Mouse (Mus musculus) bone marrow macrophage, adult 2 months (primary cell): ENCODE measurements around the gene Plau. TPM values are rescaled to one million over a fixed set of nuclear protein-coding genes. Genes with fewer than 3 reads are reported as not detected.

Source experiments
- H3K27ac ChIP-seq: 2 replicates; pipeline ENCODE4 v1.5.1; 2012; ENCODE audit warnings: low read depth, low read length; ENCODE audit not compliant: insufficient read depth
- H3K4me1 ChIP-seq: 2 replicates; pipeline ENCODE4 v1.6.1; 2012; ENCODE audit warnings: low read length; ENCODE audit not compliant: control insufficient read depth, insufficient read depth
- H3K4me3 ChIP-seq: 2 replicates; pipeline ENCODE4 v1.5.1; 2012; ENCODE audit warnings: mild to moderate bottlenecking, low read length, moderate library complexity; ENCODE audit not compliant: insufficient read depth
- CTCF ChIP-seq: IDR thresholded peaks from 2 replicates; pipeline ENCODE4 v1.5.1; 2012; ENCODE audit warnings: low read depth, mild to moderate bottlenecking, low read length, moderate library complexity
- POLR2A ChIP-seq: IDR thresholded peaks from 2 replicates; pipeline ENCODE4 v1.6.1; 2012; ENCODE audit warnings: mild to moderate bottlenecking, low read depth, low read length, borderline replicate concordance
- polyA plus RNA-seq: library from polyadenylated mRNA; stranded (reverse); fragments of >200 nt; gene quantifications from 2 replicates; pipeline ENCODE4 v1.2.4, GENCODE M21; 2012; ENCODE audit not compliant: missing spikeins, insufficient read depth, insufficient read length

Plau gene
- polyA plus RNA-seq, 1 experiment: 16.7 TPM

DNA sequence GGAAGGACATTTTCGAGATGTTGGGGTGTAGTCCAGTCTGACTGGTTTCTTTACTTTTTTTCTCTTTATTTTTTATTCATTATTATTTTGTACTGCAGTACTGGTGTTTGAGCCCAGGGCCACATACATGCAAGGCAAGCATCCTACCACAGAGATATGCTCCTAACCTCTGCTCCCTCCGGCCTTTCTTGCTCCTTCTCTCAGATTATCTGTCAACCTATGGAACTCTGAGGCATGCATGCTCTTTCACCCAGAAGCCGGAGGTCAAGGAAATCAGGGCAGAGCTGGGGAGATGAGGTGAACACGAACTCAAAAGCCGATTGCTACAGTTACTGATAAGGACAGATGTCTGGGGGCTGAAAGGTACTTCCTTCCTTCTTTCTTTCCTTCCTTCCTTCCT, 32.0 kb upstream of the Plau start:
- TF ChIP-seq CTCF: no peak
- peaks cover 41% of the 10 kb centered on the region for H3K4me1 ChIP-seq
- H3K27ac ChIP-seq: 0 out of 2 replicates have a peak overlapping the region, but pooled peaks have one; percentile 4
- H3K4me3 ChIP-seq: no peak overlapping the region

DNA sequence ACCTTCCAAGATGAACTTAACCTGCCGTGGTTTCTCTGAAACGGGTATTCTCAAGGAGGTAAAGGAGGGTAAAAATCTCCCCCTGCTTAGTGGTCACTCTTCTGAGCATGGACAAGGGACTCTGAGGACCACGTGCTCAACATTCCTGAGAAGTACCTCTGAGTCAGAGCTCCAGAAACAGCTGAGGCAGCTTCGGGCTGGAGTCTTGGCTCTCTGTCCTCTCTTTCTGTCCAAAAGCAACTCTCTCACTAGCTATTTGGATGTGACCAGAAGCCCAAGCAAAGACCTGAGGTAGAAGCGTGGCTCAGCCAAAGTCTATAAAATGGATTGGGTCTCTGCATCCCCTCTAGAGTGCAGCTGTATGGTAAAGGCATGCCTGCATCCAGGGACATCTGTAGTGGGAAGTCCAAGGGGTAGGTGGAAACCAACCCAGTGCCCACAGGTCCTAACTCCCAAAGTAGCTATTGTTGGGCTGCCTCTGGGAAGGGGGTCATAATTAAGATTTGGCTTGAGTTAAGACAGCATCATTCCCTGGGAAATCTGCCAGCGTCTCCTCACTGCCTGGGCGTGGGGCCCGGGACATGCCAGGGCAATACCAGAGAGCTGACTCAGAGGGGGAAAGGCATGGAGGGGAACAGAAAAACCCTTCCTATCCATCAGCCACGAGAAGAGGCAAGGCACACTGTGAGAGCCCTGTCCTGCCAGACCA, 31.3 kb upstream of the Plau start:
- Histone ChIP-seq H3K4me3 (no peak overlapping the region), H3K4me1 (peaks cover 47% of the 10 kb centered on the region), H3K27ac (peak overlapping the region; percentile 41)
- TF ChIP-seq POLR2A: no peak
- no peak for TF ChIP-seq CTCF

- Histone ChIP-seq H3K4me1 (peaks cover 58% of the 10 kb centered on the region), H3K27ac (no peak overlapping the region), H3K4me3 (no peak overlapping the region)
- TF ChIP-seq POLR2A (no peak), CTCF (no peak)
Measured at GRCm38 (mm10) chr14:20806116-20806840, 30.2 kb upstream of the Plau start.

DNA sequence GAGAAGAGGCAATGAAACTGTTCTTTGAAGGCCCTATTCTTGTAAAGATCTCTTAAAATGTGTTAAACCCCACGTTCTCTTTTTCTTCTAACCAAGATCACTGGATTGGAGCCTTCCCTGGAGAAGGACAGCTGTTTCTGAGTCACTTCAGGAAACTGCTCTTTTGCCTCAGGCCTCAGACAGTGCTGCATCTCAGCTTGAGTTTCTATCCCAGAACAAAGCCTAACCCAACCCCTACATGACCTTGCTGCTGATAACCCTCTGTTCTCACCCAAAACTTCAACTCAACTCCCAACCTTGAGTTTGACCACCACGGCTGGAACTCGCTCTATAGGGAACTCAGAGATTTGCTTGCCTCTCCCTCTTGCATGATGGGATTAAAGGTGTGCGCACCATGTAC, 27.1 kb upstream of the Plau start:
- Histone ChIP-seq H3K4me1 (peaks cover 63% of the 10 kb centered on the region), H3K27ac (peak overlapping the region; percentile 59), H3K4me3 (no peak overlapping the region)
- TF ChIP-seq CTCF (no peak), POLR2A (no peak)

DNA sequence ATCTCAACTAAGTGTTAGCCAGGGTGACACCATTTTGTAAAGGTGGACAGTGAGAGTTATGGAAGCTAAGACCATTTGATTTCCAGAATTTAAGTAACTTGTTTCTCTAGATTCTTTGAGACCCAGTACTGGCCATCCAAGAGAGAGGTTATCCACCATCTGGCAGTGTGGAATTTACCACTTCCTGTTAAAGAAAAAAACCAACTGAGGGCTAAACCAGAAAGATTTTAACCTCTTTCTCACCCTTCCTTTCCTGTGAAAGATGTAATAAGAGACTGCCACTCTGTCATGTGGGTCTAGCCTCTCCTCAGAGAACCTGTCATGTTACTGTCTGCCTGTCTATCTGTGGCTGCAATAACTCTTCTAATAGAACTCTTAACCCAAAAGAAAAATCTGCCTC, 26.6 kb upstream of the Plau start:
- H3K4me3 ChIP-seq: no peak overlapping the region
- TF ChIP-seq POLR2A (no peak), CTCF (no peak)
- peaks cover 60% of the 10 kb centered on the region for H3K4me1 ChIP-seq
- H3K27ac ChIP-seq: peak overlapping the region; percentile 59

DNA sequence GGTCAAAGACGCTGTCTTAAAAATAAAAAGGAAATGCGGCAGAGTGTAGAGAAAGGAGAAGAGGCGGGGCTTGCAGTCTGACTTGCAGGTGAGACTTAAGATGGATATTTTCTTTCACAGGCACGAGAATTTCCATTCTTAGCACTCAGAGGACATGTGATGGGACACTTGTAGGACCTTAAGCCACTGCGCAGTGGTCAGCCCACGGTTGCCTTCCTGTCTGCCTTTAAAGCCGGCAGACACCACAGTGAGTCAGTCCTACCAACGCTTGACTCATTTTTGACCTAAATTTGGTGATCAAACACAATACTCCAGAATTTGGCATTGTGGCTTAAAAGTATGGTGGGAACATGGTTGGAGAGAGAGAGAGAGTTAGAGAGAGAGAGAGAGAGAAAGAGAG, 25.2 kb upstream of the Plau start:
- no peak overlapping the region for H3K4me3 ChIP-seq
- H3K4me1 ChIP-seq: peaks cover 46% of the 10 kb centered on the region
- no peak for TF ChIP-seq CTCF
- TF ChIP-seq POLR2A: no peak
- peak overlapping the region; percentile 53 for H3K27ac ChIP-seq

- TF ChIP-seq CTCF (no peak), POLR2A (no peak)
- H3K27ac ChIP-seq: peak overlapping the region; percentile 53
- no peak overlapping the region for H3K4me3 ChIP-seq
- H3K4me1 ChIP-seq: peaks cover 40% of the 10 kb centered on the region
Measured at GRCm38 (mm10) chr14:20811779-20812406, 24.6 kb upstream of the Plau start.

DNA sequence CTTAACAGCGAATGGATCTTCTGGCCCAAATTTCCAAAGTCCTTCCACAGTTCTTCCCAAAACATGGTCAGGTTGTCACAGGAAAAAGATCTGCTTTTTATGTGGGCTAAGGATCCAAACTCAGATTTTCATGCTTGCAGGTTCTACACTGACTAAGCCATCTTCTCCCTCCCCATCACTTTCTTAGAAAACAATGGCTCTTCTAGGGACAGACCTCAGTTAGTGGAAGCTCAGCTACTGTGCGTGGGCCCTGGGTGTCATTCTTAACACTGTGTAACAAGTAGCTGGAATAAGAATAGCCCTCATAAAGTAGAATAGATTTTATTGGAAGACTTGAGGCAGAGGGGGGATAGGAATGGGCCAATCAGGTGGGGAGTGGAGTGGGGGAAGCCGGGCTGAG, 21.0 kb upstream of the Plau start:
- no peak overlapping the region for H3K27ac ChIP-seq
- H3K4me1 ChIP-seq: peaks cover 32% of the 10 kb centered on the region
- TF ChIP-seq CTCF (no peak), POLR2A (no peak)
- no peak overlapping the region for H3K4me3 ChIP-seq

- no peak for TF ChIP-seq CTCF
- no peak for TF ChIP-seq POLR2A
- peak overlapping the region; percentile 94 for H3K27ac ChIP-seq
- H3K4me1 ChIP-seq: peaks cover 44% of the 10 kb centered on the region
- H3K4me3 ChIP-seq: no peak overlapping the region
Measured at GRCm38 (mm10) chr14:20824517-20824916, 11.9 kb upstream of the Plau start.

DNA sequence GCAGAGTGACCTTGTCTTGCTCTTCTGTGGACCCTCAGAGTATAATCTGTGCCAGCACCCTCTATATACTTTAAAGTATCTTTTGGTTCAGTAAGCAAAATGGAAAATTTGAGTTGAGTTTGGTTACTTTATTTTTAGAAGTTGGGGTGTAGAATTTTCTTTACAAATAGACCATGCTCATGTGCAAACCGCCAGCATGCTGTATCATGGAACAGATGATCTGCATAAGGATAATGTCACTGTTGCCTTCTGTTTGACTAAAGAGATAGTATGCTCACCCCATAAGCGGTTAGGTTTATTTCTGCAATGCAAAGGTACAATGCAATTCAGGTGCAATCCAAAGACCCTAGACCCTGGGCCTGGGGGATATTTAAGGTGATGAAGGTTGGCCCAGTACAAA, 10.9 kb upstream of the Plau start:
- TF ChIP-seq CTCF (no peak), POLR2A (no peak)
- H3K27ac ChIP-seq: peak overlapping the region; percentile 94
- peak overlapping the region; percentile 39 for H3K4me3 ChIP-seq
- H3K4me1 ChIP-seq: peaks cover 41% of the 10 kb centered on the region
